Mouse (Mus musculus) inflammation-experienced regulatory T-cells, adult 6 months (primary cell): ENCODE results near the gene Gm43552. TPM values are rescaled to one million over a fixed set of nuclear protein-coding genes. Genes with fewer than 3 reads are reported as not detected.
A peak's percentile ranks its signal among the peaks of the same experiment; 100 is the strongest.
"Not testable (repeated sequence)": the region's sequence is repeated elsewhere in the genome, so short reads cannot be mapped to it uniquely, and the experiment has no call there.

Source experiments
- ATAC-seq: one replicate; pipeline ENCODE4 v1.8.0; 2017
- polyA plus RNA-seq, 3 experiments: library from polyadenylated mRNA; unstranded; fragments of 100-300 nt; shearing (Covaris generic); gene quantifications; one replicate each; pipeline ENCODE4 v1.2.1; 2017

Gene Gm43552
- not detected for polyA plus RNA-seq

- peak; percentile 86 for ATAC-seq
Measured at GRCm38 (mm10) chr5:65492716-65493531, at the start of gene Gm43552. Gene Gm43552 (minus strand): TSS chr5:65492833.

DNA sequence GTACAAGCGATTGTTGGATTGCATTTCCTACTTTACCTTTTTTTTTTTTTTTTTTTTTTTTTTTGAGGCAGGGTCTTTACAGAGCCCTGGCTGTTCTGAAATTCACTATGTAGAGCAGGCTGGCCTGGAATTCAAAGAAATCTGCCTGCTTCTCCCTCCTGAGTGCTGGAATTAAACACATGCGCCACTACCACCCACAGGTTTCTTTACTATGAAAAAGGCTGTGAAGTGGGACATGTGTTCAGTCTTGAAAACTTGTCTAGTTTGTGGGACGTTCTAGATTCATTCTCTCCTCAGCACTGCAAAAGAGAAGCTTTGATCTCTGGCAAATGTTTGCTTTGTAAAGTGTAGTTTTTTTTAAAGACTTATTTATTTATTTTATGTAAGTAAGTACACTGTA lies 49.3 kb upstream of the Gm43552 start:
- ATAC-seq = no peak

DNA sequence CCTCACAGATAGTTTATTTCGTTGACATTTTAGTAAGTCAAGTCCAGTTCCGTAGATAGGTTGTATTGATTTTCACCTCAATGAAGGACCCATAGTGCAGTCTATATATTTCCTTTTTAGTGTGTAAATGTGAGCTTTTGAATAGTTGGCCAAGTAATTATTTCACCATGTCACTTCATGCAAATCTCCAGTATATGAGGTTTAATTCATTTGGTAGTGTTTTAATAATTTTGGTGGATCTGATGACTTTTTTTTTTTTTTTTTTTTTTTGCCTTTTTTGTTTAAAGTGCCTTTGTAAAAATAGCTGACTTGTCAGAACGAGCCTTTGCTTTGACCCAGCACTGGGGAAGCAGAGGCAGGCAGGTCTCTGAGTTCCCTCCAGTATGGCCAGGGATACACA lies 47.2 kb upstream of the Gm43552 start:
- no peak for ATAC-seq

GRCm38 (mm10) chr5:65538829-65539228 lies 46.2 kb upstream of the Gm43552 start:
- ATAC-seq = no peak

DNA sequence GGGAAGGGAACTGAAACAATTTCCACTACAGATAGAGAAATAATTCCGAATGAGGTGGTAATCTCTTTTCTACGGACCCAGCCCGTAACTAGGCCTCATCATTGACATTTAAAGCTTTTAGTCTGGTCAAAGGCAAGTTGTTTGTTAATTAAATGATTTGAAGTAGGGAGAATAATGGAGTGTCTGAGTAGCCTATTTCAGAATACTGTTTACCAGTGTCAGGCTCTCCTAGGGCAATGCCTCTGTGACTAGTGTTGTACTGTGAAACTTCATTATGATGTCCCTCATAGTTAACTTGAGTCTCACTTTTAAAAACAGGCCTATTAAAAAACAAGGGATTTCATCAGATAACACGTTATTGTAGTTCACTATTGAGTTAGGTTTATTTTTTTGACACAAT lies 45.5 kb upstream of the Gm43552 start:
- ATAC-seq = no peak

DNA sequence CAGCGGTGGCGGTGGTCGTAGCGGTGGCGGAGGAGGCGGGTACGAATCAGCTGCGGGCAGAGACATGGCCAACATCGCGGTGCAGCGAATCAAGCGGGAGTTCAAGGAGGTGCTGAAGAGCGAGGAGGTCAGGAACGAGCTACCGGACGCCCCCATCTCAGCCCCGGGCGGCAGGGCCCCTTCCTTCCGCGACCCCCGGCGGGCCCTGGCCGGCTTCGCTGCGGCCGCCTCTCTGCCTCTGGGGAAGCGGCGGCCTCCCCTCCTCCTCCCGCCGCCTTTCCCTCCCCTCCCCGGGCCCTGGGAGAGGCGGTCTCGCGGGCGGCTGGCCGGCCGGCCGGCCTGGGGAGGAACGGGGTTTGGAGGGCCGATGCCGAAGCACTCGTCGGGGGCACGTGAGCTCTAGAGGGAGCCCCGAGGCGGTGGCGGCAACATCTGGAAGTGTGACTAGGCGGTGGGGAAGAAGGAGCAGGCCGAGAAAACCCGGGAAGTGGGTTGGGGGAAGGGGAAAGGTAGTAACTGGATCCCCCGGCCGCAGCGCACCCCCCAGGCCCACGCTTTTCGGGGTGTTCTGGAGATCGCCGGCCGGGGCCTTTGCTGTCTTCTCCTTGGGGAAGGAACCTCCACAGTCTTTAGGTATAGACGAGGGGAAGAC lies 44.9 kb upstream of the Gm43552 start:
- peak; percentile 14 for ATAC-seq

- peak; percentile 79 for ATAC-seq
Measured at GRCm38 (mm10) chr5:65536751-65537419, 44.3 kb upstream of the Gm43552 start, which contains the start of the genes Smim14 and Ube2k. Gene Smim14 (minus strand): TSS chr5:65537184. Gene Ube2k (plus strand): TSS chr5:65537233.

- not testable (repeated sequence) for ATAC-seq
Measured at GRCm38 (mm10) chr5:65536068-65536465, 43.4 kb upstream of the Gm43552 start.

GRCm38 (mm10) chr5:65535457-65536067 lies 42.9 kb upstream of the Gm43552 start:
- peak; percentile 33 for ATAC-seq

- ATAC-seq = no peak
Measured at GRCm38 (mm10) chr5:65534496-65534895, 41.9 kb upstream of the Gm43552 start.

DNA sequence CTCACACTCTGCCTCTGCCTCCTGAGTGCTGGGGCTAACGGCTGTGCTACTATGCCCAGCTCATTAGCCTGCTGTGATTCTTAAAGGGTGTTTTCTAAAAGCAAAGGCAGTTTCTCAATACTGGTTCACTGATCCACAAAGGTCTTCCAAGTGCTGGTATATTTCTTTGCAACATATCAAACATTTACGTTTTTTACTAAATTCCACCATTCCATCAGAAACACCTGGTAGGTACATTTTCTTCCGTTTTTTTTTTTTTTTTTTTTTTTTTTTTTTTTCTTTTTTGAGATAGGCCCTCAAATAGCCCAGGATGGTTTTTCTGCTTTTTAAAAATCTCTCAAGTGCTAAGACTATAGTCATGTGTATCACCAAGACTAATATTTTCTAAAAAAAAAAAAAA lies 38.6 kb upstream of the Gm43552 start:
- ATAC-seq = no peak

GRCm38 (mm10) chr5:65525674-65526443 lies 33.2 kb upstream of the Gm43552 start:
- ATAC-seq = peak; percentile 41

- ATAC-seq = no peak
Measured at GRCm38 (mm10) chr5:65524831-65525230, 32.2 kb upstream of the Gm43552 start.

DNA sequence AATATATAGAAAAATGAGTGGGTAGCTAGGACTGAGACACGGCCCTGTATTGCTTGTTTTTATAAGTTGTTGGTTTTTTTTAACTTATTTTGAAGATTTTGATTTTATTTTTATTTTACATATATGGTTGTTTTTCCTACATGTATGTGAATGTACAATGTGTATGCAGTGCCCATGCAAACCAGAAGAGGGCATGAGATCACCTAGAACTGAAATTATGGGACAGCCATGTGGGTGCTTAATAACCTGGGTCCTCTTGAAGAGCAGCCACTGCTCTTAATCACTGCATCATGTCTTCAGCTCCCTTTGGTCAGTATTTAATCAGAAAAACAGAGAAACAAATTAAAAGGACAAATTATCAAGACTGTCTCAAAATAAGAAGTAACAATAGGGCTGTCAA lies 29.2 kb upstream of the Gm43552 start:
- ATAC-seq = no peak

GRCm38 (mm10) chr5:65514635-65515278 lies 22.1 kb upstream of the Gm43552 start:
- peak; percentile 72 for ATAC-seq

GRCm38 (mm10) chr5:65513506-65513905 lies 20.9 kb upstream of the Gm43552 start:
- no peak for ATAC-seq

- no peak for ATAC-seq
Measured at GRCm38 (mm10) chr5:65508395-65508794, 15.8 kb upstream of the Gm43552 start.

- ATAC-seq = peak; percentile 35
Measured at GRCm38 (mm10) chr5:65505786-65506185, 13.2 kb upstream of the Gm43552 start.

DNA sequence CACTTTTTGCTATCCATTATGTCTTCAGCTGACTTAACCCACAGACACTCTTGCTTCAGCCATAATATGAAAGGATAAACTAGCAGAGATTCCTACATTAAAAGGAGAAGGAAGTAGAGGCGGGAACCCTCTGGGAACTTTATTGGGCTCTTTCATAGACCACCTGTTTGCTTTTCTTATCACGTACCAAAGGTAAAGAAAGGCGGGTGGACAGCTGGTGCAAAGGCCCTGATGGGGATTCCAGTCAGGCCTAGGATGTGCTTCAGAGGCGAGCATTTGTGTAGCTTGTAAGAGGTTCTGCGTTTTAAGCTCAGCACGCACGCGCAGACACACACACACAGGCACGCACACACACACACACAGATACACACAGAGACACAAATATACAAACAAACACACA lies 8.8 kb upstream of the Gm43552 start:
- ATAC-seq = no peak

DNA sequence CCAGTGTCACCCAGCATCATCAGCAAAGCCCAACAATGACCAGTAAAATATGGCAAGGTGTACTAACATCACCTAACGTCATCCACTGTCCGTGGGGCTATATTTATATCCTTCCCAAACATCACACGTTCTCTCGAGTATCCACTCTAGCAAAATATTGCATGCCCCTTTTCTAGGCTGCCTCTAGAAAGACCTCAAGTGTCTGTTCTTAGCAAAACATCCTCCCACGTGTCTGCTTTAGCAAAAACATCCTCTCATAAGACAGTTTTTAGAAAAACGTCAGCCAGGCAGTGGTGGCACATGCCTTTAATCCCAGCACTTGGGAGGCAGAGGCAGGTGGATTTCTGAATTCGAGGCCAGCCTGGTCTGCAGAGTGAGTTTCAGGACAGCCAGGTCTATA lies 7.6 kb upstream of the Gm43552 start:
- ATAC-seq = peak; percentile 48
